Mouse (Mus musculus) layer of hippocampus, postnatal 25 days (tissue): Measurements from ENCODE around the gene Tanc1. TPM values are rescaled to one million over a fixed set of nuclear protein-coding genes. Genes with fewer than 3 reads are reported as not detected.

Source experiments
- DNase-seq, 2 experiments: peaks; one replicate each; pipeline ENCODE4 v3.0.0; 2022; ENCODE audit warnings: mixed read lengths in 2 of 2, low spot score in 1 of 2; ENCODE audit errors: extremely low spot score in 1 of 2
- total RNA-seq, 2 experiments: library from RNA; stranded (reverse); gene quantifications; 2 replicates each; pipeline ENCODE4 v1.2.3; 2021

The Tanc1 gene
- total RNA-seq, 2 experiments from 2014 or later: 93.6 to 107 TPM

GRCm38 (mm10) chr2:59749371-59749770, 137.5 kb downstream of the Tanc1 start:
- DNase-seq: no peak

GRCm38 (mm10) chr2:59751172-59751571, 139.3 kb downstream of the Tanc1 start:
- no peak for DNase-seq

- no peak for DNase-seq
Observed at GRCm38 (mm10) chr2:59752148-59752547, 140.3 kb downstream of the Tanc1 start.

- no peak for DNase-seq
Observed at GRCm38 (mm10) chr2:59752766-59753165, 140.9 kb downstream of the Tanc1 start.

GRCm38 (mm10) chr2:59756137-59756753, 144.4 kb downstream of the Tanc1 start:
- no peak for DNase-seq

- no peak for DNase-seq
Observed at GRCm38 (mm10) chr2:59757015-59757414, 145.2 kb downstream of the Tanc1 start.

GRCm38 (mm10) chr2:59758139-59758918, 146.5 kb downstream of the Tanc1 start:
- no peak for DNase-seq

GRCm38 (mm10) chr2:59760731-59761130, 148.9 kb downstream of the Tanc1 start:
- DNase-seq: no peak

- DNase-seq: no peak
Observed at GRCm38 (mm10) chr2:59761183-59761582, 149.3 kb downstream of the Tanc1 start.

- no peak for DNase-seq
Observed at GRCm38 (mm10) chr2:59762277-59762676, 150.4 kb downstream of the Tanc1 start.

GRCm38 (mm10) chr2:59765671-59766070, 153.8 kb downstream of the Tanc1 start:
- no peak for DNase-seq

GRCm38 (mm10) chr2:59767893-59768292, 156.1 kb downstream of the Tanc1 start:
- DNase-seq: no peak

- DNase-seq: no peak
Observed at GRCm38 (mm10) chr2:59768661-59769384, 157.0 kb downstream of the Tanc1 start.

- DNase-seq: no peak
Observed at GRCm38 (mm10) chr2:59769385-59769735, 157.5 kb downstream of the Tanc1 start.

GRCm38 (mm10) chr2:59771708-59772107, 159.9 kb downstream of the Tanc1 start:
- no peak for DNase-seq

- DNase-seq: no peak
Observed at GRCm38 (mm10) chr2:59772261-59772683, 160.4 kb downstream of the Tanc1 start.

GRCm38 (mm10) chr2:59774374-59774773, 162.5 kb downstream of the Tanc1 start:
- no peak for DNase-seq

GRCm38 (mm10) chr2:59775148-59775547, 163.3 kb downstream of the Tanc1 start:
- DNase-seq: no peak

- no peak for DNase-seq
Observed at GRCm38 (mm10) chr2:59775820-59776219, 164.0 kb downstream of the Tanc1 start.

- DNase-seq: no peak
Observed at GRCm38 (mm10) chr2:59779355-59779754, 167.5 kb downstream of the Tanc1 start.

- DNase-seq: no peak
Observed at GRCm38 (mm10) chr2:59780240-59780639, 168.4 kb downstream of the Tanc1 start.
